Mouse (Mus musculus) stomach, postnatal 0 days (tissue): ENCODE data around the gene Tmem169.

Source experiments
- CTCF ChIP-seq: IDR thresholded peaks from 2 replicates; pipeline ENCODE4 v1.5.1; 2016; ENCODE audit warnings: antibody characterized with exemption, low read depth, mild to moderate bottlenecking, moderate library complexity
- EP300 ChIP-seq: optimal IDR thresholded peaks from 2 replicates; pipeline ENCODE3; 2016; ENCODE audit warnings: antibody characterized with exemption

GRCm38 (mm10) chr1:72288527-72289150 is 4.5 kb downstream of the Tmem169 start:
- TF ChIP-seq EP300 (no peak), CTCF (no peak)
